Mouse (Mus musculus): ENCODE results near the gene Pkd1. TPM values are rescaled to one million over a fixed set of nuclear protein-coding genes. Genes with fewer than 3 reads are reported as not detected.

Gene Pkd1
- polyA plus RNA-seq, 1 experiment: 146 TPM

DNA sequence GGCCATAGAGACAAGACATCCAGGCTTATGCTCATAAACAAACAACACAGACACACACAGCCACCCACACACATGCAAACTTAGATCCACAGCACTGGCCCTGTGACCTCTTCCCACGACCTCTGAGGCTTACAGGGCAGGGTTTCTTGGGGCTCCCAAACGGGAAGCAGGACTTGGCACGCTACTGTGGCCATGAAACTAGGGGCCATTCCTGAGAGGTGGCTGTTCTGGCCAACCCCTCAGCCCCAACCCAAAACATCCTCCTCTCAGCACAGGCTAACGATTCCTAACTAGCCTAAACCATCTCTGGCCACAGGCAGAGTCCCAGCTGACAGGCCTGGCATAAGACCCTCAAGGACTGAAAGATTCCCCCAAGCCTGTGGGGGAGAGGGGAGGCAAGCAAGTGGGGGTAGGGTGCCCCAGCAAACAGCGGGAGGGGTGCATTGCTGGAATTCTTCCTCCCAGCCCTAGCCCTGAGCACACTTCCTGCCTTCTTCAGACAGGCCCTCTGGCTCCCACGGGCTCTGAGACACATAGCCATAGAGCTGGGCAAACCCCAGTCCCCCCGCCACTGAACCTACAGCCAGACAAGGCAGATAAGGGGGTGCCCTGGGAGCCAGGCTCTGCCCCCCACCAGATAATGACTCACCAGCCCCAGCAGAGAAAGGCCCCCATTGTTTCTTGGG is 94.5 kb downstream of the Pkd1 start:
- DNase-seq: peak; percentile 43

GRCm38 (mm10) chr17:24644875-24645721 is 95.5 kb downstream of the Pkd1 start:
- peak; percentile 45 for DNase-seq
- WGBS: 37% methylated on average over 9 of the region's 9 CpGs
- TF ChIP-seq CTCF (IDR thresholded peaks at IDR 0.05; ENCODE audit: insufficient read depth, low read length) (no peak), POLR2A (IDR thresholded peaks at IDR 0.05; ENCODE audit: borderline replicate concordance, extremely low read depth, low read depth, low read length) (peak; percentile 77; the same call in 1 of the 2 replicates)
- H3K4me1 ChIP-seq (ENCODE audit: control insufficient read depth, insufficient read depth, low read length): peaks cover 24% of the 10 kb centered on the region
- peak overlapping the region; percentile 63 for H3K4me3 ChIP-seq (replicated peaks; ENCODE audit: extremely low read depth, low read depth, low read length)

More for the DNA sequence above, 94.5 kb downstream of the Pkd1 start:
- Histone ChIP-seq H3K4me1 (ENCODE audit: control insufficient read depth, insufficient read depth, low read length) (peaks cover 31% of the 10 kb centered on the region), H3K4me3 (replicated peaks; ENCODE audit: extremely low read depth, low read depth, low read length) (peak overlapping the region; percentile 63)
- 15% methylated on average over 7 of the region's 7 CpGs for WGBS
- TF ChIP-seq POLR2A (IDR thresholded peaks at IDR 0.05; ENCODE audit: borderline replicate concordance, extremely low read depth, low read depth, low read length): peak; percentile 63; the same call in 1 of the 2 replicates
- TF ChIP-seq CTCF (IDR thresholded peaks at IDR 0.05; ENCODE audit: insufficient read depth, low read length): no peak

DNA sequence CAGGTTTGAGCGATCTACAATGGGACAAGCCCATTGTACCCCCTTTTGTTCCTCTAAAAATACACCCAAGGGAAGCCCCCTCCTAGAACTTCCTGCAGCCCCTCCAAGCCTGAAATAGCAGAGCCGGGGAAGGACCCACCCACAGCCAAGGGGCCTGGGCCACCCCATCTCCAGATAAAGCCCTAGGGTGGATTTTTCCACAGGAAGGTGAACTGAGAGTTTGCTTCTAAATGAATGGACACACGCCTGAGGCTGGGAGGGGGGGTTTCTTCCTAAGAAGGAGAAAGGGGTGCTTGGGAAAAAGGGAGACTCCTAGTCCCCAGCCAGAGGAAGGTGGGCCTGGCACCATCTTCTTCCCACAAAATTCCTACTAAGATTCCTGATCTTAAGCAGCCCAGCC is 96.3 kb downstream of the Pkd1 start:
- 51% methylated on average over 3 of the region's 3 CpGs for WGBS
- TF ChIP-seq CTCF (IDR thresholded peaks at IDR 0.05; ENCODE audit: insufficient read depth, low read length): no peak
- no peak for TF ChIP-seq POLR2A (IDR thresholded peaks at IDR 0.05; ENCODE audit: borderline replicate concordance, extremely low read depth, low read depth, low read length)
- no peak for DNase-seq
- peak overlapping the region; percentile 30 for H3K4me3 ChIP-seq (replicated peaks; ENCODE audit: extremely low read depth, low read depth, low read length)
- H3K4me1 ChIP-seq (ENCODE audit: control insufficient read depth, insufficient read depth, low read length): peaks cover 21% of the 10 kb centered on the region

Other genes with a start within 250 kb of the Pkd1 start
- 0.40 and 0.78 TPM in 2 replicates for gene Abca17, start 198.8 kb upstream of the Pkd1 start, polyA plus RNA-seq (2012; rRNA removed)
- 231 and 262 TPM in 2 replicates for gene Abca3, start 197.9 kb upstream of the Pkd1 start, polyA plus RNA-seq (2012; rRNA removed)
- gene Rnps1, start 135.3 kb upstream of the Pkd1 start, polyA plus RNA-seq (2012; rRNA removed): 83.2 and 101 TPM in 2 replicates
- 70.0 and 78.3 TPM in 2 replicates for gene Eci1, start 123.2 kb upstream of the Pkd1 start, polyA plus RNA-seq (2012; rRNA removed)
- 7.7 and 22.4 TPM in 2 replicates for gene Dnase1l2, start 106.7 kb upstream of the Pkd1 start, polyA plus RNA-seq (2012; rRNA removed)
- gene E4f1, start 79.5 kb upstream of the Pkd1 start, polyA plus RNA-seq (2012; rRNA removed): 85.9 and 90.1 TPM in 2 replicates
- 39.5 and 46.2 TPM in 2 replicates for gene Pgp, start 79.4 kb upstream of the Pkd1 start, polyA plus RNA-seq (2012; rRNA removed)
- gene Bricd5, start 76.0 kb upstream of the Pkd1 start, polyA plus RNA-seq (2012; rRNA removed): 0.15 and 0.43 TPM in 2 replicates
- gene Mlst8, start 70.8 kb upstream of the Pkd1 start, polyA plus RNA-seq (2012; rRNA removed): 27.5 and 43.2 TPM in 2 replicates
- 1.7 and 2.1 TPM in 2 replicates for gene Caskin1, start 61.2 kb upstream of the Pkd1 start, polyA plus RNA-seq (2012; rRNA removed)
- 237 and 263 TPM in 2 replicates for gene Traf7, start 21.9 kb upstream of the Pkd1 start, polyA plus RNA-seq (2012; rRNA removed)
- gene Rab26, start 15.6 kb upstream of the Pkd1 start, polyA plus RNA-seq (2012; rRNA removed): 1.1 and 1.2 TPM in 2 replicates
- 220 and 230 TPM in 2 replicates for gene Tsc2, start 82.8 kb downstream of the Pkd1 start, polyA plus RNA-seq (2012; rRNA removed)
- gene Nthl1, start 82.8 kb downstream of the Pkd1 start, polyA plus RNA-seq (2012; rRNA removed): 18.8 and 19.3 TPM in 2 replicates
- gene Slc9a3r2, start 100.5 kb downstream of the Pkd1 start, polyA plus RNA-seq (2012; rRNA removed): 507 and 712 TPM in 2 replicates
- gene Npw, start 108.6 kb downstream of the Pkd1 start, polyA plus RNA-seq (2012; rRNA removed): 77.9 and 131 TPM in 2 replicates
- 89.7 and 89.8 TPM in 2 replicates for gene Zfp598, start 119.9 kb downstream of the Pkd1 start, polyA plus RNA-seq (2012; rRNA removed)
- 0.46 and 0.62 TPM in 2 replicates for gene Syngr3, start 140.1 kb downstream of the Pkd1 start, polyA plus RNA-seq (2012; rRNA removed)
- gene Gfer, start 146.3 kb downstream of the Pkd1 start, polyA plus RNA-seq (2012; rRNA removed): 13.7 and 20.3 TPM in 2 replicates
- 13.2 and 14.2 TPM in 2 replicates for gene Noxo1, start 146.4 kb downstream of the Pkd1 start, polyA plus RNA-seq (2012; rRNA removed)
- gene Tbl3, start 157.8 kb downstream of the Pkd1 start, polyA plus RNA-seq (2012; rRNA removed): 45.4 and 60.7 TPM in 2 replicates
- 0.29 and 0.57 TPM in 2 replicates for gene Rnf151, start 168.2 kb downstream of the Pkd1 start, polyA plus RNA-seq (2012; rRNA removed)
- 1,603 and 2,135 TPM in 2 replicates for gene Rps2, start 168.3 kb downstream of the Pkd1 start, polyA plus RNA-seq (2012; rRNA removed)
- 174 and 218 TPM in 2 replicates for gene Ndufb10, start 174.6 kb downstream of the Pkd1 start, polyA plus RNA-seq (2012; rRNA removed)
- gene Rpl3l, start 178.0 kb downstream of the Pkd1 start, polyA plus RNA-seq (2012; rRNA removed): 0.26 and 6.4 TPM in 2 replicates
- gene Msrb1, start 186.8 kb downstream of the Pkd1 start, polyA plus RNA-seq (2012; rRNA removed): 84.4 and 103 TPM in 2 replicates
- gene Hs3st6, start 203.2 kb downstream of the Pkd1 start, polyA plus RNA-seq (2012; rRNA removed): 6.4 and 8.9 TPM in 2 replicates